Mouse (Mus musculus) forebrain, embryonic 14.5 days (tissue): ENCODE measurements around the gene Cdh1. TPM values are rescaled to one million over a fixed set of nuclear protein-coding genes. Genes with fewer than 3 reads are reported as not detected.

Experiments
- ATAC-seq: fragments of 200-750 bp; cut with Nextera tagmentation; 2 replicates; pipeline ENCODE4 v1.8.0; 2017; ENCODE audit warnings: mild to moderate bottlenecking, moderate library complexity
- DNase-seq: peaks from one replicate; pipeline ENCODE4 v3.0.0-alpha.2; 2015; ENCODE audit warnings: low spot score
- H3K27ac ChIP-seq: fragments of 300-500 bp; sonication (generic); 2 replicates; pipeline ENCODE4 v1.5.1; 2014; ENCODE audit warnings: low read depth, mild to moderate bottlenecking, control low read depth, low read length, moderate library complexity
- H3K27me3 ChIP-seq: fragments of 300-500 bp; sonication (generic); replicated peaks from 2 replicates; pipeline ENCODE4 v1.6.1; 2014; ENCODE audit warnings: low read length, control low read depth, mixed read lengths; ENCODE audit not compliant: control insufficient read depth, insufficient read depth
- H3K36me3 ChIP-seq: fragments of 300-500 bp; sonication (generic); 2 replicates; pipeline ENCODE4 v1.6.1; 2014; ENCODE audit warnings: low read length, control low read depth; ENCODE audit not compliant: control insufficient read depth, insufficient read depth
- H3K4me1 ChIP-seq: fragments of 300-500 bp; sonication (generic); 2 replicates; pipeline ENCODE4 v1.6.1; 2014; ENCODE audit warnings: antibody characterized with exemption, low read length, control low read depth; ENCODE audit not compliant: control insufficient read depth, insufficient read depth
- H3K4me2 ChIP-seq: fragments of 300-500 bp; sonication (generic); 2 replicates; pipeline ENCODE4 v1.6.1; 2014; ENCODE audit warnings: mild to moderate bottlenecking, control low read depth, low read length
- H3K4me3 ChIP-seq: fragments of 300-500 bp; sonication (generic); 2 replicates; pipeline ENCODE4 v1.5.1; 2014; ENCODE audit warnings: low read depth, low read length, control low read depth
- H3K9ac ChIP-seq: fragments of 300-500 bp; sonication (generic); 2 replicates; pipeline ENCODE4 v1.6.1; 2014; ENCODE audit warnings: mild to moderate bottlenecking, low read length, control low read depth, moderate library complexity
- H3K9me3 ChIP-seq: fragments of 300-500 bp; sonication (generic); replicated peaks from 2 replicates; pipeline ENCODE4 v1.6.1; 2016; ENCODE audit warnings: low read length, control low read depth, mixed read lengths; ENCODE audit not compliant: control insufficient read depth
- WGBS: fragments of 180-500 bp; shearing (Covaris S2); extraction: QIAGEN DNeasy Blood & Tissue Kit; methylation state at CpG from one replicate; pipeline ENCODE4 v1.1.7; 2014; 5-methylcytosine and 5-hydroxymethylcytosine counted together
- polyA plus RNA-seq: library from polyadenylated mRNA; unstranded; fragments of >200 nt; fragmentation: Nextera tagmentation; extraction: Ambion mirVana; gene quantifications from 2 replicates; pipeline ENCODE4 v1.2.1, GENCODE M21; 2014

The Cdh1 gene
- polyA plus RNA-seq: 1.9 and 3.2 TPM in 2 replicates

GRCm38 (mm10) chr8:106603131-106603819, at the start of gene Cdh1:
Gene Cdh1, plus strand, starts transcription at chr8:106603351.
- peak within 1 kb of the TSS; percentile 40; the same call in 1 of the 2 replicates for H3K9ac ChIP-seq
- H3K4me3 ChIP-seq: peak within 1 kb of the TSS; percentile 39
- no peak within 1 kb of the TSS for H3K27ac ChIP-seq
- ATAC-seq (no peak), DNase-seq (peak; percentile 8)
- no peaks in the 10 kb centered on the region for H3K9me3 ChIP-seq
- H3K4me2 ChIP-seq: peak within 1 kb of the TSS; percentile 87
- H3K27me3 ChIP-seq: peaks cover 39% of the 10 kb centered on the region
- no peaks in the 10 kb centered on the region for H3K36me3 ChIP-seq
- 2% methylated on average over 53 of the region's 53 CpGs for WGBS
- peaks cover 9% of the 10 kb centered on the region for H3K4me1 ChIP-seq

GRCm38 (mm10) chr8:106554011-106554410, 49.1 kb upstream of the Cdh1 start:
- Histone ChIP-seq H3K4me3 (no peak overlapping the region), H3K4me1 (no peaks in the 10 kb centered on the region), H3K9ac (no peak overlapping the region), H3K9me3 (no peaks in the 10 kb centered on the region), H3K36me3 (no peaks in the 10 kb centered on the region), H3K27me3 (no peaks in the 10 kb centered on the region), H3K27ac (no peak overlapping the region), H3K4me2 (no peak overlapping the region)
- DNase-seq: no peak
- 96% methylated on average over 5 of the region's 5 CpGs for WGBS
- no peak for ATAC-seq

GRCm38 (mm10) chr8:106556068-106556645, 47.0 kb upstream of the Cdh1 start:
- Histone ChIP-seq H3K27me3 (no peaks in the 10 kb centered on the region), H3K27ac (no peak overlapping the region), H3K4me1 (no peaks in the 10 kb centered on the region), H3K9ac (no peak overlapping the region), H3K4me3 (no peak overlapping the region), H3K4me2 (no peak overlapping the region), H3K9me3 (no peaks in the 10 kb centered on the region), H3K36me3 (no peaks in the 10 kb centered on the region)
- 79% methylated on average over 6 of the region's 7 CpGs for WGBS
- DNase-seq (no peak), ATAC-seq (no peak)

- 78% methylated on average over 9 of the region's 9 CpGs for WGBS
- Histone ChIP-seq H3K36me3 (no peaks in the 10 kb centered on the region), H3K27me3 (no peaks in the 10 kb centered on the region)
Measured at GRCm38 (mm10) chr8:106559844-106560243, 43.3 kb upstream of the Cdh1 start.

GRCm38 (mm10) chr8:106561097-106561865, 41.9 kb upstream of the Cdh1 start:
- no peak overlapping the region for H3K27ac ChIP-seq
- no peak overlapping the region for H3K4me3 ChIP-seq
- no peak overlapping the region for H3K4me2 ChIP-seq
- H3K9ac ChIP-seq: no peak overlapping the region
- WGBS: 30% methylated on average over 21 of the region's 21 CpGs
- no peaks in the 10 kb centered on the region for H3K27me3 ChIP-seq
- no peaks in the 10 kb centered on the region for H3K9me3 ChIP-seq
- DNase-seq (peak; percentile 22), ATAC-seq (no peak)
- H3K4me1 ChIP-seq: no peaks in the 10 kb centered on the region
- H3K36me3 ChIP-seq: no peaks in the 10 kb centered on the region

More at GRCm38 (mm10) chr8:106559844-106560243, 43.3 kb upstream of the Cdh1 start:
- no peak overlapping the region for H3K9ac ChIP-seq
- H3K4me1 ChIP-seq: no peaks in the 10 kb centered on the region
- H3K27ac ChIP-seq: no peak overlapping the region
- ATAC-seq (no peak), DNase-seq (no peak)
- no peak overlapping the region for H3K4me2 ChIP-seq
- no peaks in the 10 kb centered on the region for H3K9me3 ChIP-seq
- no peak overlapping the region for H3K4me3 ChIP-seq

- no peak overlapping the region for H3K4me2 ChIP-seq
- H3K27ac ChIP-seq: no peak overlapping the region
- DNase-seq (no peak), ATAC-seq (no peak)
- H3K9me3 ChIP-seq: no peaks in the 10 kb centered on the region
- H3K4me3 ChIP-seq: no peak overlapping the region
- no peaks in the 10 kb centered on the region for H3K36me3 ChIP-seq
- H3K9ac ChIP-seq: no peak overlapping the region
- no peaks in the 10 kb centered on the region for H3K4me1 ChIP-seq
- H3K27me3 ChIP-seq: no peaks in the 10 kb centered on the region
- WGBS: 80% methylated on average over 3 of the region's 3 CpGs
Measured at GRCm38 (mm10) chr8:106563691-106564182, 39.4 kb upstream of the Cdh1 start.

GRCm38 (mm10) chr8:106569006-106569405, 34.1 kb upstream of the Cdh1 start:
- ATAC-seq: no peak
- no peak for DNase-seq
- no peak overlapping the region for H3K27ac ChIP-seq
- H3K4me2 ChIP-seq: no peak overlapping the region
- H3K27me3 ChIP-seq: no peaks in the 10 kb centered on the region
- 45% methylated on average over 7 of the region's 7 CpGs for WGBS
- H3K9ac ChIP-seq: no peak overlapping the region
- no peaks in the 10 kb centered on the region for H3K36me3 ChIP-seq
- H3K4me1 ChIP-seq: no peaks in the 10 kb centered on the region
- no peak overlapping the region for H3K4me3 ChIP-seq
- no peaks in the 10 kb centered on the region for H3K9me3 ChIP-seq

- no peaks in the 10 kb centered on the region for H3K9me3 ChIP-seq
- WGBS: 84% methylated on average over 4 of the region's 4 CpGs
Measured at GRCm38 (mm10) chr8:106570386-106570785, 32.8 kb upstream of the Cdh1 start.

More at GRCm38 (mm10) chr8:106570386-106570785, 32.8 kb upstream of the Cdh1 start:
- Histone ChIP-seq H3K27ac (no peak overlapping the region), H3K9ac (no peak overlapping the region), H3K36me3 (no peaks in the 10 kb centered on the region), H3K4me3 (no peak overlapping the region), H3K4me1 (no peaks in the 10 kb centered on the region), H3K27me3 (no peaks in the 10 kb centered on the region), H3K4me2 (no peak overlapping the region)
- DNase-seq: no peak
- no peak for ATAC-seq
